Mouse (Mus musculus): ENCODE results near the gene 1110065P20Rik.

The 1110065P20Rik gene

DNA sequence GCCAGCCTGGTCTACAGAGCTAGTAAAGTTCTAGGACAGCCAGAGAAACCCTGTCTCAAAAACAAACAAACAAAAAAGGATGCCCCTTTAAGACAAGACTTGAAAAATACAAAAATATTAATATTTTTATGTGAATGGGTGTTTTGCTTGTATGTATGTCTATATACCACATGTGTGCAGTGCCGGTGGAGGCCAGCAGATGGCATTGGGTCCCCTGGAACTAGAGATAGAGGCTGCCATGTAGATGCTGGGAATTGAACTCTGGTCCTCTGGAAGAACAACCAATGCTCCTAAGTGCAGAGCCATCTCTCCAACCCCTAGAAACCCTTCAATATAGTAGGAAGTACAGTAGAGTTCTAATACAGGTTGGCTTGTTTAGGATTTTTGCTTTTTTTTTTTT lies 10.0 kb downstream of the 1110065P20Rik start:
- DNase-seq (ENCODE audit: low spot score in 2 of 2), result no peak

DNA sequence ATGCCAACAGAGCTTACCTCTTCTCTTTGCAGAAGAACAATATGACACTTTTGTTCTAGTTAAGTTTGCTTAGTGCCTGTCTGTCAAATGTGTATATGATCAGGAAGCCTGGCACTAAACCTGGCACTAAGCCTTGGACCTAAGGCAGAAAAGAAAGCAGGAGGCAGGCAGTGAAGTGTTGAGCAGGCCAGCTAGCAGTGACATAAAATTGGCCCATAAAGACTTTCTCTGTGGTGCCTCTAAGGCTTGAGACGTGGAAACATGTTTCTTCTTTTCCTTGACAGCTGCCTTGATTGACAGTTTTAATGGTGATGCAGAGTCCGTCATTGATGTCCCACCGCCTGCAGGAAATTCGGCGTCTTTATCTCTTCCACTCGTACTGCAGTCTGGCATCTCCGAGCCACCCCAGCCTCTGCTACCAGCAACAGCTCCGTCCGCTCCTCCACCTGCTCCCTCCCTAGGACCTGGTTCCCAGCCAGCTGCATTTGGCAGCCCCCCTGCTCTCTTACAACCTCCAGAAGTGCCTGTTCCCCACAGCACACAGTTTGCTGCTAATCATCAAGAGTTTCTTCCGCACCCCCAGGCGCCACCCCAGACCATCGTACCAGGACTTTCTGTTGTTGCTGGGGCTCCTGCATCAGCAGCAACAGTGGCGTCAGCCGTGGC lies 12.8 kb downstream of the 1110065P20Rik start:
- no peak for DNase-seq (ENCODE audit: low spot score in 2 of 2)

DNA sequence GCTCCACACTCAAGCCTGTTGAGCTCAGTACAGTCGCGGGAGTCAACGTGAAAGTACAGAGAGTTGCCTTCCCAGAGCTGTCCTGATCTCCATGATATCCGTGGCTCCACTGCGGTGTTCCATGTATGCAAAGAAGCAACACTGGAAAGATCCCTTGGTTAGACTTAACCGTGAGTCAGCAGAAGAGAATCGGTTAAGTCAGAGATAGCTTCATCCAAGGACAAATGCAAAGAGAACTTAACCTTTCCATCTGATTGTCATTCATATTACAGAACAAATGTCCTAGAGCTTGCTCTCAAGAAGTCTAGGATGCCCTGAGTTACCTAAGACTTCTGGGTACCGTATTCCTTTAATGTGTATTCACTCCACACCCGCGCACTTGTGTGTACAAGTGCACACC lies 18.2 kb downstream of the 1110065P20Rik start:
- no peak for DNase-seq (ENCODE audit: low spot score in 2 of 2)

DNA sequence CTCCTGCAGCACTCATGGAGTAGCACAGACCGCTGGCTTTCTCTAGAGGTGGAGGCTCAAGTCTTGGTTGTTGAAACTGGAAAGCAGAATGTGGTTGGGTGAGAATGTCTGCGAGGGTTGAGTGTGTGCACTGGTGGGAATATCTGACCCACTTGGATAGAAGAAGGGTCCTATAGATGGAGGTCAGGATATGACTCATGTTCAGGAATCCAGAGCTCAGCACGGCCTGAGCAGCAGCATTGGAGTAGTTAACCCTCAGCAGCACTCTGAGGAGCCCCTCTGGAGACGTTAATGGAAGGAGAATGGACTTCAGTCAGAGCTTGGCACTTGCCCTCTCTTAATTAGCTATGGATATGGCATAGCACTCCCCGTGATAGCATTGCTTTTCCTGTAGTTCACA lies 21.3 kb downstream of the 1110065P20Rik start:
- no peak for DNase-seq (ENCODE audit: low spot score in 2 of 2)

DNA sequence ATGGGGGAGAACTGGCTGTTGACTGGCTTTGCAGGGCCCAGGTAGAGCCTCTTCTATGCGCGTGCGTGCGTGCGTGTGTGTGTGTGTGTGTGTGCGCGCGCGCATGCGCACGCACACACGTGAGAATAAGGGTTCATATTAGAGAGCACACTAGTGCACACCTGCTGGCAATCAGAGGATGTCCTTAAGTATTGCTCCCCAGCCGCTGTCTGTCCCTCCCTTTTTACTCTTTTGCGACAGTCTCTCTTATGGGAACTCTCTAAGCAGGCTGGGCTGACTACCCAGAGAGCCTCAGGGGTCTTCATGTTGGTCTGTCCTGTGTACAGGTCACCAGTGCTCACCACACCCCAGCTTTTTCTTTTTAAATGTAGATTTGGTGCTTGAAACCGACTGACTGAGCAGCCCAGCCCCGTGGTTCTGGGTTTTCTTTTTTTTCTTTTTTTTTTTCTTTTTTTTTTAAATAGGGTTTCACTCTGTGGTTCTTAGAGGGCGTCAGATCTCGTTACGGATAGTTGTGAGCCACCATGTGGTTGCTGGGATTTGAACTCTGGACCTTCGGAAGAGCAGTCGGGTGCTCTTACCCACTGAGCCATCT lies 25.5 kb downstream of the 1110065P20Rik start:
- no peak for DNase-seq (ENCODE audit: low spot score in 2 of 2)

DNA sequence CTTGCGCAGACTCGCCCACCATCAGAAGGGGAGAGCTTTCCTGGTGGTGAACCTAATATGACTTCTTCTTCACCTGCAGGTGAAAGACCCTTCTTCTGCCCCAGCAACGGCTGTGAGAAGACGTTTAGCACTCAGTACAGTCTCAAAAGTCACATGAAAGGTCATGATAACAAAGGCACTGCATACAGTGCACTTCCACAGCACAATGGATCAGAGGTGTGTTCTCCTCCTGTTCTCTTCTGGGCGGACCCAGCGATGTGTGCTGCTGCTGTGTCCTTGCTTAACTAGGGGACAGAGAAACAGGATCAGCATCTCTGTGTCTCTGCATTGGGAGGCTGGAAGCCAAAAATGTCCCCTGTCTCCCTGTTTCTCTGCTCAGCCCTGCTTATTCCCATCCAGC lies 26.0 kb downstream of the 1110065P20Rik start:
- no peak for DNase-seq (ENCODE audit: low spot score in 2 of 2)

DNA sequence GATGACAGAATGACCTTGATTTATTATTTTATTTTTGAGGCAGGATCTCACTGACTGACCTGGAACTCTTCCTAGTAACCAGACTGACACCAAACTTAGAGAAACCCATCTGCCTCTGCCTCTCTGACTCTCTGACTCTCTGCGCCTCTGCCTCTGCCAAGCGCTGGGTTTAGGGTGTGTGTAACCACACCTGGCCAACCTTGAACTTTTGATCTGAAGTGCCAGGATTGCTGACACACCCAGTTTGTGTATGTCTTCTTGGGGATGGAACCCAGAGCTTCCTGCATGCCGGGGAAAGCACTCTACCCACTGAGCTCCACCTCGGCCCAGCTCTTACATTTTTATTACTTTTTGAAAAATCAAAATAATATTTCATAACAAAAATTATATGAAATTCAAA lies 32.2 kb downstream of the 1110065P20Rik start:
- DNase-seq (ENCODE audit: low spot score in 2 of 2), result no peak

DNA sequence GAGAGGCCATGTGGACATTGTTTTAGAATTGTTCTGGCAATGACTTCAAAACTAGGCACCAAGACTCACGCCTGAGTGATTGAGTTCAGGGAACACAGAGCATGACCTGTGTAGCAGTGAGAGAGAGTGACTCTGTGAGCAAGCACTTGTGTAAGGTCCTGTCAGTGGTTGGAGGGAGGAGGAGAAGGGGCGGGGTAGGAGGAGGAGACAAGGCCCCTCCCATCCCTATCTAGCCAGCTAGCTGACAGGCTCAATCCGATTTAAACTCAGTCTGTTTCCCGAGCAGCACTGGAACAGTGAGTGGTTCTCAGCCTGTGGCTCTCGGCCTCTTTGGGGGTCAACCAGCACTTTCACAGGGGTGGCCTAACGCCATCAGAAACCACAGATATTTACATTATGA lies 33.2 kb downstream of the 1110065P20Rik start:
- peak; percentile 21 to 42 for DNase-seq (ENCODE audit: low spot score in 2 of 2)

DNA sequence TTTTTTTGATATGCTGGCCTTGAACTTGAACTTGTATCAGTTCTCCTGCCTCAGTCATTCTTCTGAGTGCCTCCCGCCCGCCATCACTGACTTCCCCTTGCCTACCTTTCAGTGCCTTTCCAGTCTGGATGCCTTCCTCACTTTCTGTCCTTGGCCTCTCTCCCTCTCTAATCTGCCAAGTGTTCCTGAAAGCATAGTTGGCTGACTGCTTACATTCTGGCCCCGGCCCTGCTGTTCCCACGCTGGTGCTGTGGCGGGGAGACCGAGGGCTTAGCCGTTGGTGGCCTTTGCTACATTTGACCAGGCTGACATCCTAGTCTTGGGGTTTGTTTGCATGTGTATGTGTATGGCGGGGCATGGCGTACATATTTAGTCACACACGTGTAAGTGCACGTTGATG lies 35.1 kb downstream of the 1110065P20Rik start:
- DNase-seq (ENCODE audit: low spot score in 2 of 2), result peak in 1 of 2 experiments; percentile 7

DNA sequence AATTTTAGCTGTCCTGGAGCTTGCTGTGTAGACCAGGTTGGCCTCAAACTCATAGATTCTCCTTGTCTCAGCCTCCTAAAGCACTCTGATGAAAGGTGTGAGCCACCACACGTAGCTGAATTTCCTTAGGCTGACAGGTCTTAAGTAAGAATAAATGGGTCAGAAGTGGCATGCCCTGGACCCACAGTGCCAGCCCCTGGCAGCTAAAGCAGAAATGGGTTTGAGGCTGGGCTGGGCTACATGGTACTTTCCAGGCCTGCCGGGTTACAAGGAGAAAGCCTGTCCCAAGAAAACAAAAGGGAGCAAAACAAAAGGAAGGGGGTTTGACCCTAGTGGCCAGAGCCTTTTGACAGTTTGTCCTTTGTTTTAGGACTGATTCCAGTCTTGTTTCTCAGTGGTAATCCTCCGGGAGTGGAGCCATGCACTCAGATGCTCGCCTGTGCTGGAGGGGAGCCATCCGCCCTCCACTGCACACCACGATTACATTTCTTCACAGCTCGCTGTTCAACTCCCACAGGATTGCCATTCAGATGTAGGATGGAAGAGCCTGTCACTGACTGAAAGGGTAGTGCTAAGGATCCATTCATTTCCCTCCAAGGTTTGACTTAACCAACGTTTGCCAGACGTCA lies 39.5 kb downstream of the 1110065P20Rik start:
- DNase-seq (ENCODE audit: low spot score in 2 of 2), result no peak

DNA sequence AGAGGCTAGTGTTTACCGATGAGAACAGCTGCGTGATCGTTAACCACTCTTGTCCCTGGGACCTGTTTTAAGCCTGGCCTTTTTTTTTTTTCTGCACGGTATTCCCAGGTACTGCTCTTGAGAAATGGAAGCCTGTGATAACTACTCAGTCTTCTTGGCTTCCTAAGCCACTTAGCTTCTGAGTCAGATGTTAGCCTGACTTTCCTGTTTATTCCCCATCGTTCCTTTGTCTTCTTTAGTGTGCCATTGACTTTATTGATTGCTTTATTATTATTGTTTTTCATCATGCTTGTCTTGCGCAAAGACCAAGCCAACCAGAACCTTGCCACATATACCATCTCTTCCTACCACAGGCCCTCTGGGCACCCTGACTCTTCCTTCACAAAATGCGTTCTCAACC lies 40.9 kb downstream of the 1110065P20Rik start:
- DNase-seq (ENCODE audit: low spot score in 2 of 2), result no peak

DNA sequence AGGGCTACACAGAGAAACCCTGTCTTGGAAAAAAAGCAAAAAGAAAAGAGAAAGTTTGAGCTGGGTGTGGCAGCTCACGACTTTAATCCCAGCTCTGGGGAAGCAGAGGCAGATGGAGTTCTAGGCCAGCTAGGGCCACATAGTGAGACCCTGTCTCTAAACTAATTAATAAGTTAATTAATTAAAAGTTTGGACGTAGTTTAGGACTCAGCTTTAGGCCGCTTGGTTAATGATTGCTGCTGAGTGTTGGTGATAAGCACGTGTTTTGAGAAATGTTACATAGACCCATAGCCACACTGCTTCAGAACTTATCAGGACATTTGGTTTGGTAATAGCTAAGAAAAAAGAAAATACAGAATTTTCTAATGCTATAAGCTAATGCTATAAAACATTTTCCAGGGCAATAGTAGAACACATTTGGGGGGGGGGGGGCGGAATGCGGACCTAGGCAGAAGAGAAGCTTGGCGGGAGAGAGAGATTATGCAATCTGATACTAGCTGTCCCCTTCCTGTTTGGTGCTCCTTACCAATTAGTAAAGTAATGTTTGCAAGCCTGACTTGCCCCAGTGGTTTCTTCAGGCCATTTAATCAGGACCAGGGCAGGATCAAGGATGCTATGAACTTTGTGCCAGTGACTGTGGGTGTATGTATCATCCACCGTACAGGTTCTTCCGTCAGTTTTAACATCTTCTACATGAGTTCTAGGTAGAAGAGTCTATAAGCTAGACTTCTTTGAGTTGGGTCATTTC lies 41.7 kb downstream of the 1110065P20Rik start:
- no peak for DNase-seq (ENCODE audit: low spot score in 2 of 2)

DNA sequence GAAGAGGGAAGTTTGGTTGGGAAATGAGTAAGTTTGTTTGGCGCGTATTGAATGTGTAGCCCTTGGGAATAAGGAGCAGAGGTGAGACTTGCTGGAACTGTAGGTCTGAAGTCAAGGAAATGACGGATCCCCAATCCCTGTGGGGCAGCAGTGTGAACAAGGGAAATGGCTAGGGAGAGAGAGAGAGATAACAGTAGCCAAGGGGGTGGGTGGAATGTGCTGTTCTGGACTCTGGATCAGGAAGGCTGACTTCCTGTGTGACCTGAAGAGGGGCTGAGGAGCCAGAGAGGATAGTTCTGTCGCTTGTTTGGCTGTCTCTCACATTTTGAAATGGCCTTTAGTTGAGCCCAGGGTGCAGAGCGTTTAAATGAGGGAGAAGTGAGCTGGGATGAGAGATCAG lies 42.5 kb downstream of the 1110065P20Rik start:
- no peak for DNase-seq (ENCODE audit: low spot score in 2 of 2)

DNA sequence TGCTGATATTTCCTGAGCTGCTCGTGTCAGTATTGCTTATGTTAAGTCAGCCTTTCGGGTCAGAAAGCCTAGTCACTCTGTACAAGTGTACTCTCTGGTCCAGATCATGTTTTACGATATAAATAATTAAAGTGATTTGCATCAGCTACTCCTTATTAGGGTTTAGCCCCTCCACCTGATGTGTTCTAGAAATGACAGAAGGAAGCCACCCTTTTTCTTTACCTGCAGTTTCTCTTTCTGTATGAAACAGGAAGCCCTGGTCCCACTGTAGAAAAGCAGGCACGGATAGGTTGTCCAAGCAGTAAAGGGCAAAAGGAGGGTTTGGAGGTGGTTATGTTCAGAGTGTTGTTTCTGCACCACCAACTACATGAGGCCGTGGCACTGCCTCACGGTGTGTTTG lies 47.6 kb downstream of the 1110065P20Rik start:
- DNase-seq (ENCODE audit: low spot score in 2 of 2), result no peak

DNA sequence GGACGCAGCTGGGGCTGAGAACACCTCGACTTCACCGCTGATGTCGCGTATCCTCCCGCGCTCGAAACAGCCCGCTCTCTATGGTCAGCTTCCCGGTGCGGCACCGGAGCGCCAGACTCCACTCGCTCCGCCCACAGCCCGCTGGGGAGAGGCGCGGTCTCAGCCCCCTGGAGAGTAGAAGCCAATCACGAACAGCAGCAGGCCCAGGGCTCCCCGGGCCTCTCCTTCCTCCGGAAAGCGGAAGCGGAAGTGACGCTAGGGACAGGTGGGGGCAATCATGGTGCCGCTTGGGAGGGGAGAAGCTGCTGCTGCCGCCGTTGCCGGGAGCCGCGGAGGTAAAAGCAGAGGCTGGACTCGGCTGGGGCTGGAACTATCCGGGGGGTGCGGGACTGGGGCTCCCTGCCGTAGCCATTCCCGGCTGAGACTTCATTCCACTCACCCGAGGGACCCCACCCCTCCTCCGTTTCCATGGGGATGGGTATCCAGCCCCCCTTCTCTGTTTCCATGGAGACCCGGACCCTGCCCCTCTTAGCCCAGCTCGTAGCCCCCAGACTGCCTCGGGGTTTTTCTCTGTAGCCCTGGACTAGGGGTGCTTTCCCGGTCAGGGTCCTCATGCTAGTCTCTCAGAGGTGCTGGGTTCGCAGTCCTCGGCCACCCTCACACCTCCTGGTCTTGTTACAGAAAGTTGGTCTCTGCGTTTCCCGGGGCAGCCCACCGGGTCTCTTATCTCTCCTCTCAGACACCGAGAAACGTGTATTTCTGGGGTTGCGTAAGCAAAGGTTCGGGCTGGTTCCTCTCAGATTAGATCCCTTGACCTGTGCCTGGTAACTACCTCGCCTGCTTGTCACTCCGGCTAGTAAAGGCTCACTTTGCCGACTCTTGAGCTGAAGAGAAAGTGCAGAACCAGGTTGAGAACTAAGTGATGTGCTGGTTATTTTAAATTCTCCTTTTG lies 48.4 kb downstream of the 1110065P20Rik start:
- DNase-seq (ENCODE audit: low spot score in 2 of 2), result peak; percentile 93 to 97

DNA sequence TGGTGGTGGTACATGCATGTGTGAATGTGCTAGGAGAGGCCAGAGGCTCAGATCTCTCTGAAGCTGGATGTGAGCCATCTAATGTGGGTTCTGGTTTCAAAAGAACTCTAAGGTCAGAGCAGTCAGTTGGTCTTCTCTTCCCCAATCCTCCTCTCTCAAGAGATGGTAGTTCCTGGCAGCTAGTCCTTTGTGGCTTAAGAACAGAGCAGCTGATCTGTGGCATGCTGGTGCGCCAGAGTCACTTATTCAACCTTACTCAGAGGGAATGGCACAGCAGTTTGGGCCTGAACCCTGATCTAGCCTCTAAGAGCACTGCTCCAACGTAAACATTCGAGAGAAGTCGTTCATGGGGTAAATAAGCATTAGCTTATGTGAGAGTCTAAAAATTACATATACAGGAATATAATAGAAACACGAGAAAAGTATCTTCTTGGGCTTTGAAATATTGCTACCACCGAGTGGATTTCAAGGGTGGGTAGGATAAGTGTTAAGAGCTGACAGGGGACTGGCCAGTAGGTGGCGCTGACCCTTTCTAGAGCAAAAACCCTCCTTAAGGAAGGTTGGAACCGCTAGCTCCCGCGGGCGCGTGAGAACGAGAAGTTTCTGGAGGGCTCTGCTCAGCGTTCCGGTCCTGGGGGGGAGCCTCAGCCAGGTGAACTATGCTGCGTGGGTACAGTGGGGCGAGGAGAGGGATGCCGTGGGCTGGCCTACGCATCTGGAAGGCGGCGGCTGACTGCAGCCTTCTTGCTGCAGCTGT lies 49.3 kb downstream of the 1110065P20Rik start, which contains the start of gene Mtf1:
Gene Mtf1, plus strand, starts transcription at position 553 of the 757 bp plus-strand sequence.
- peak; percentile 70 to 80 for DNase-seq (ENCODE audit: low spot score in 2 of 2)
